In the genomic region with DNA sequence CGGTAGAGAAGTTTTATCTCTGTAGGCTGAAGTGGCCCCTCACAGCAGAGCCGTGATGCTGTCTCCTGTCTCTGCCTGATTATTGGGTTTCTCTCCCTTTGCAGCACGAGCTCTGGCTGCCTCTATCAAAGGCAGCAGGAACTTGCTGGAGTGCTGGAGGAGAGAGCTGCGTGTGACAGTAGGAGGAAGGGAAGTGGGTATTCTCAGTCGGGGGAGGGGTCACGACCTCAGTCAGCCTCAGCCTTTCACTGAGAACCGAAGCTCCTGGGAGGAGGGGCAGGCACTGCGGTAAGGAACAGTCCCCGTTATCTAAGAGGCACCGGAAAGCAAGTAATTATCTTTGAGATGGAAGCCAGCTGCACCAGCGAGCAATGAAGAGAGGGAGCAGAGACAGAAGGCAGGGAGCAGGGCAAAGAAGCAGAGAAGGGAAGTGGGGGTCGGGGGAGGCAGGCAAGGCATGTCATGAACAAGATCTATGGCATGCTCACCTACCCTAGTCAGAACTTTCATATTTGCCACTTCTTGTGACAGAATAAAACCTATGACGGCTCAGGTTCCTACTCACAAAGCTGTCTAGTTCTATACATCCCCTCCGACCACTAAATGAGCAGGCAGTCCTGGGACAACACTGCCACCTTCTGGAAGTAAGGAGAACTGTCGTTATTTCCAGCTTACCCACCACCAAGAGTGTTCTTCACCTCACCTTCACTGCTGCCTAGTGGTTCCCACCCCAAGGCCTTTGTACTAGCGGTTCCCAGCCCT, we compare ENCODE assay signal across 8 mouse cellular contexts.
DNase-seq lines count a peak whose midpoint lies in the region; ATAC-seq and TF ChIP-seq lines count a peak whose summit lies in the region.

No protein-coding gene starts in this region.

- peak overlapping the region; percentile 64 for H3K27ac ChIP-seq in heart, embryonic 11.5 days (ENCODE audit: low read depth, low read length)
- peak overlapping the region; percentile 70 for H3K27ac ChIP-seq in kidney, embryonic 15.5 days

- 0 out of 2 replicates have a peak overlapping the region, but pooled peaks have one; percentile 28 for H3K9ac ChIP-seq in heart, embryonic 11.5 days (ENCODE audit: low read depth, low read length)
- H3K9ac ChIP-seq in kidney, embryonic 15.5 days = peak overlapping the region; percentile 29

- H3K4me2 ChIP-seq in heart, embryonic 11.5 days = peak overlapping the region; percentile 76
- H3K4me2 ChIP-seq in kidney, embryonic 15.5 days = peak overlapping the region; percentile 52

- TF ChIP-seq CTCF in E14TG2a.4 (conservative IDR thresholded peaks at IDR 0.05; ENCODE audit: low read length) = peak; percentile 94

- H3K27me3 ChIP-seq in E14TG2a.4 (ENCODE audit: insufficient read depth, low read length) = no peaks in the 10 kb centered on the region
- no peaks in the 10 kb centered on the region for H3K27me3 ChIP-seq in heart, embryonic 11.5 days (ENCODE audit: control insufficient read depth, insufficient read depth, low read length)
- no peaks in the 10 kb centered on the region for H3K27me3 ChIP-seq in kidney, embryonic 15.5 days

- H3K4me1 ChIP-seq in E14TG2a.4 (replicated peaks; ENCODE audit: low read depth, low read length) = peaks cover 50% of the 10 kb centered on the region
- peaks cover 11% of the 10 kb centered on the region for H3K4me1 ChIP-seq in heart, embryonic 11.5 days (ENCODE audit: control insufficient read depth, insufficient read depth, low read length)
- peaks cover 21% of the 10 kb centered on the region for H3K4me1 ChIP-seq in kidney, embryonic 15.5 days

- peak; percentile 80 for DNase-seq in 3T3-L1 (ENCODE audit: low read depth, low spot score)
- DNase-seq in cerebellum, postnatal 25 days = peak; percentile 51 to 53
- peak; percentile 32 for DNase-seq in lung, postnatal 14 days
- peak; percentile 42 for DNase-seq in right cerebral cortex, postnatal 4 days
- DNase-seq in gastrocnemius, postnatal 25 days = no peak

- 2% methylated on average over 16 of the region's 16 CpGs for WGBS in heart, embryonic 11.5 days (ENCODE audit: insufficient replicate concordance)
- WGBS in kidney, embryonic 15.5 days = 2% methylated on average over 16 of the region's 16 CpGs

- peak overlapping the region; percentile 57 for H3K4me3 ChIP-seq in E14TG2a.4 (replicated peaks; ENCODE audit: low read length)
- H3K4me3 ChIP-seq in heart, embryonic 11.5 days (ENCODE audit: low read depth, low read length) = peak overlapping the region; percentile 36
- peak overlapping the region; percentile 24 for H3K4me3 ChIP-seq in kidney, embryonic 15.5 days (replicated peaks)

- H3K36me3 ChIP-seq in E14TG2a.4 (ENCODE audit: insufficient read depth, low read length) = no peaks in the 10 kb centered on the region
- H3K36me3 ChIP-seq in heart, embryonic 11.5 days (ENCODE audit: control insufficient read depth, insufficient read depth, low read length) = no peaks in the 10 kb centered on the region
- no peaks in the 10 kb centered on the region for H3K36me3 ChIP-seq in kidney, embryonic 15.5 days

- ATAC-seq in heart, embryonic 11.5 days (replicated peaks; ENCODE audit: insufficient number of reproducible peaks, low FRiP score, low TSS enrichment) = peak; percentile 75
- peak; percentile 88 for ATAC-seq in kidney, embryonic 15.5 days (replicated peaks; ENCODE audit: low FRiP score)

- no peaks in the 10 kb centered on the region for H3K9me3 ChIP-seq in E14TG2a.4 (ENCODE audit: low read length)
- no peaks in the 10 kb centered on the region for H3K9me3 ChIP-seq in heart, embryonic 11.5 days (replicated peaks; ENCODE audit: control insufficient read depth, low read length)
- no peaks in the 10 kb centered on the region for H3K9me3 ChIP-seq in kidney, embryonic 15.5 days (replicated peaks)
